Mouse (Mus musculus) hindbrain, embryonic 14.5 days (tissue): ENCODE data around the gene Gp1ba. TPM values are rescaled to one million over a fixed set of nuclear protein-coding genes. Genes with fewer than 3 reads are reported as not detected.
A peak's percentile ranks its signal among the peaks of the same experiment; 100 is the strongest.

Experiments used
- ATAC-seq: fragments of 200-750 bp; cut with Nextera tagmentation; 2 replicates; pipeline ENCODE4 v1.8.0; 2017; ENCODE audit warnings: moderate number of reproducible peaks, mild to moderate bottlenecking, moderate TSS enrichment, moderate library complexity; ENCODE audit not compliant: low FRiP score
- DNase-seq: peaks from one replicate; pipeline ENCODE4 v3.0.0-alpha.2; 2015; ENCODE audit warnings: low spot score
- H3K27ac ChIP-seq: fragments of 300-500 bp; sonication (generic); 2 replicates; pipeline ENCODE4 v1.5.1; 2014; ENCODE audit warnings: mild to moderate bottlenecking, moderate library complexity
- H3K27me3 ChIP-seq: fragments of 300-500 bp; sonication (generic); 2 replicates; pipeline ENCODE4 v1.6.1; 2014; ENCODE audit warnings: mild to moderate bottlenecking, low read length, mixed read lengths; ENCODE audit not compliant: control insufficient read depth, insufficient read depth
- H3K36me3 ChIP-seq: fragments of 300-500 bp; sonication (generic); replicated peaks from 2 replicates; pipeline ENCODE4 v1.6.1; 2014; ENCODE audit not compliant: control insufficient read depth, insufficient read depth
- H3K4me1 ChIP-seq: fragments of 300-500 bp; sonication (generic); replicated peaks from 2 replicates; pipeline ENCODE4 v1.6.1; 2014; ENCODE audit warnings: antibody characterized with exemption, low read length, mixed read lengths; ENCODE audit not compliant: control insufficient read depth, insufficient read depth
- H3K4me2 ChIP-seq: fragments of 300-500 bp; sonication (generic); replicated peaks from 2 replicates; pipeline ENCODE4 v1.6.1; 2014; ENCODE audit warnings: mild to moderate bottlenecking, moderate library complexity
- H3K4me3 ChIP-seq: fragments of 300-500 bp; sonication (generic); replicated peaks from 2 replicates; pipeline ENCODE4 v1.5.1; 2014; ENCODE audit warnings: mild to moderate bottlenecking, low read length
- H3K9ac ChIP-seq: fragments of 300-500 bp; sonication (generic); 2 replicates; pipeline ENCODE4 v1.6.1; 2014
- H3K9me3 ChIP-seq: fragments of 300-500 bp; sonication (generic); 2 replicates; pipeline ENCODE4 v1.6.1; 2016; ENCODE audit warnings: low read length; ENCODE audit not compliant: control insufficient read depth
- WGBS: fragments of 180-500 bp; shearing (Covaris S2); extraction: QIAGEN DNeasy Blood & Tissue Kit; methylation state at CpG from one replicate; pipeline ENCODE4 v1.1.7; 2014; 5-methylcytosine and 5-hydroxymethylcytosine counted together
- polyA plus RNA-seq: library from polyadenylated mRNA; unstranded; fragments of >200 nt; fragmentation: Nextera tagmentation; extraction: Ambion mirVana; gene quantifications from 2 replicates; pipeline ENCODE4 v1.2.1, GENCODE M21; 2014

The Gp1ba gene
- polyA plus RNA-seq, 1 experiment from 2014 or later: 0.43 TPM

DNA sequence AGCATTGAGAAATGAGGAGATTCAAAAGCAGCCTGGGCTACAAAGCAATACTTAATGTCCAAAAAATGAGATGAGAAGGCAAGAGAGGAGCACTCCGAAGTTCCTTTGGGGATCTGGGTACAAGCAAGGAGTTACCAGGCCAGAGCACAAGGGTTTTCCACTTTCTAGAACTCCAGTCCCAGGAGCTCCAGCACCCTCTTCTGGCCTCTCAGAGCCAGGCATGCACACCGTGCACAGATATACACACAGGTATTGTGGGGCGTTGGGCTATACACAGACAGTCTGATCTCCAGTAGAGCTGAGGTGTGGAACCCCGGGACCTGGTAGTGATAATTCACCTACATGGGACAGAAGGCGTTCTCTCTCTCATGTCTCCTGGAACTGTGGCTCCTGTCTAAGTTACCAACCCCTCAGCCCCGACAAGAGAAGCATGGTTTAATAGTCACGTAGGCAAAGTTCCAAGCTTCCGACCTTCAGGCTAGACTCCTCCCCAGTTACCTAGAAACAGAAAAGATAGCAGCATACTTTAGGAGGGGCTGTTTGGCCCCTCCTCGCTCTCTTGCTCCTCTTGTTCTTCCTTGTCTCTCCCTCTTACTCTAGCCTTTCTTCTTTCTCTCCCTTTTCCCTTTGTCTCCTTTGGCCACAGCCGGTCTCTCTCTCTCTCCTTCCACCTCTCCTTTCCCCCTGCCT lies 15.7 kb upstream of the Gp1ba start:
- Histone ChIP-seq H3K9me3 (no peaks in the 10 kb centered on the region), H3K27ac (no peak overlapping the region), H3K27me3 (no peaks in the 10 kb centered on the region), H3K36me3 (no peaks in the 10 kb centered on the region), H3K4me3 (no peak overlapping the region), H3K9ac (no peak overlapping the region), H3K4me1 (no peaks in the 10 kb centered on the region), H3K4me2 (no peak overlapping the region)
- ATAC-seq: no peak
- WGBS: 84% methylated on average over 10 of the region's 10 CpGs
- no peak for DNase-seq

DNA sequence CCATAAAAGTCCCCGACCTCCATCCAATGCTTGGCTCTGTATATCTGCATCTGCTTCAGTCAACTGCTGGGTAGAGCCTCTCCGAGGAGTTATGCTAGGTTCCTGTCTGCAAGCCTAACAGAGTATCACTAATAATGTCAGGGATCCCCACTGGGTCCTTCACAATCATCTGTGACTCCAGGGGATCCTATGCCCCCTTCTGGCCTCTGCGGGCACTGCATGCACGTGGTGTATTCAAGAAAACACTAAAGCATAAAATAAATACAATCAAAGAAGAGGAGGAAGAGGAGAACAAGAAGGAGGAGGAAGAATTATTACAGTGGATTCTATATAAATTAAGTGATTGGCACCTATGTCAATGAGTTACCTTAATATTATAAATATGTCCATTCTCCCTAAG lies 13.4 kb upstream of the Gp1ba start:
- 47% methylated on average over 4 of the region's 4 CpGs for WGBS
- Histone ChIP-seq H3K27ac (no peak overlapping the region), H3K4me3 (no peak overlapping the region), H3K36me3 (no peaks in the 10 kb centered on the region), H3K9ac (no peak overlapping the region), H3K27me3 (no peaks in the 10 kb centered on the region), H3K4me1 (no peaks in the 10 kb centered on the region), H3K4me2 (no peak overlapping the region), H3K9me3 (no peaks in the 10 kb centered on the region)
- ATAC-seq (no peak), DNase-seq (peak; percentile 65)

DNA sequence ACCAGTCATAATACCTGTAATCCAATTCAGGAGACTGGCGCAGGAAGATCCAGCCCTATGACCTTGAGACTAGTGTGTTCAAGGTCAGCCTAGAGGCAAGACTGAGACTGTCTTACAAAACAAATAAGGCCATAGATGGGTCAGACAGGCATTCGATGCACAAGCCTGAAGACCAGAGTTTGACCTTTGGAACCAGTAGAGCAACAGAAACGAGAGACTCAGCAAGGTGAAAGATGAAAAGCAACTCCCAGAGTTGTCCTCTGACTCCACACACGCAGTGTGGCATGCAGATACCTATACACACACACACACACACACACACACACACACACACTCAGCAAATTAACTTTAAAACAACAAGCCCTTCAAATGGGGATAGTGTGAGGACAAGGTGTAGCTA lies 12.0 kb upstream of the Gp1ba start:
- H3K4me3 ChIP-seq: no peak overlapping the region
- H3K4me1 ChIP-seq: no peaks in the 10 kb centered on the region
- no peaks in the 10 kb centered on the region for H3K36me3 ChIP-seq
- H3K27ac ChIP-seq: no peak overlapping the region
- WGBS: 73% methylated on average over 4 of the region's 4 CpGs
- H3K27me3 ChIP-seq: no peaks in the 10 kb centered on the region
- DNase-seq (no peak), ATAC-seq (no peak)
- H3K9me3 ChIP-seq: no peaks in the 10 kb centered on the region
- H3K4me2 ChIP-seq: no peak overlapping the region
- H3K9ac ChIP-seq: no peak overlapping the region

DNA sequence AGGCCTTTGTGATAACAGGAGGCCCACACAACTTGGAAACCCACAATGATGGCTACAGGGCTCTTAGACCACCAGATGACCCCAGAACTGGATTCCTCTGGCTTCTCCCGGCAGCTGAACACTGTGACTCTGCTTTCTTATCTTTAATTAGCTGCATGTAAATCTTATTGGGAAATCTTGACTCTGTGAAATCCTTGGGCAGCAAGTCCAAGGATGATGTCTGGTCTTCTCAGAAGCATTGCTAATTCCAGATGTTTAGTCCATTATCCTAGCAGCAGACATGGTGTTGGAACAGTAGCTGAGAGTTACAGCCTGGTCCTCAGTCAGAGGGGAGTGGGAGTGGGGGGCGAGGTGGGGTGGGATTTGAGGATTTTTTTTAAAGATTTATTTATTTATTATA lies 10.5 kb upstream of the Gp1ba start:
- H3K4me2 ChIP-seq: no peak overlapping the region
- H3K9me3 ChIP-seq: no peaks in the 10 kb centered on the region
- no peaks in the 10 kb centered on the region for H3K27me3 ChIP-seq
- WGBS: 81% methylated on average over 2 of the region's 2 CpGs
- no peak overlapping the region for H3K4me3 ChIP-seq
- ATAC-seq (no peak), DNase-seq (no peak)
- no peak overlapping the region for H3K27ac ChIP-seq
- H3K36me3 ChIP-seq: no peaks in the 10 kb centered on the region
- no peaks in the 10 kb centered on the region for H3K4me1 ChIP-seq
- no peak overlapping the region for H3K9ac ChIP-seq

DNA sequence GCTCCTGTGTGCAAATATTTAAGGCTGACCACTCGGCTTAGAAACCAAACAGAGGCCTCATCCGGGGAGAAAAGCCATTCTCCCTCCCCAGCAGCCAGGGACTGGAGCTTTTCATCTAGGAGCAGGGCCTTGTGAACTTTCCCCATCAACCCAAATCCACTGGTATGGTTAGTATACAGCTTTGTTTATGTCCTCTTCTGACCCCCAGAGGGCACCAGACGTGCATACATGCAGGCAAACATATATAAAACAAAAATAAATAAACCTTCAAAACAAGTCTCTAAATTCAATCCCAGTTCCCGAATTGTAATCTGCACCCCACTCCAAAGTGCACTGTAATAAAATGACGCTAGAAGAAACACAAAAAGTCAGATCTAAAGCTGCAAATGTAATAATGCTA lies 9.4 kb upstream of the Gp1ba start:
- Histone ChIP-seq H3K27ac (no peak overlapping the region), H3K4me2 (no peak overlapping the region), H3K4me1 (no peaks in the 10 kb centered on the region), H3K36me3 (no peaks in the 10 kb centered on the region), H3K9me3 (no peaks in the 10 kb centered on the region), H3K27me3 (no peaks in the 10 kb centered on the region), H3K9ac (no peak overlapping the region), H3K4me3 (no peak overlapping the region)
- DNase-seq (no peak), ATAC-seq (no peak)
- 59% methylated on average over 5 of the region's 5 CpGs for WGBS

DNA sequence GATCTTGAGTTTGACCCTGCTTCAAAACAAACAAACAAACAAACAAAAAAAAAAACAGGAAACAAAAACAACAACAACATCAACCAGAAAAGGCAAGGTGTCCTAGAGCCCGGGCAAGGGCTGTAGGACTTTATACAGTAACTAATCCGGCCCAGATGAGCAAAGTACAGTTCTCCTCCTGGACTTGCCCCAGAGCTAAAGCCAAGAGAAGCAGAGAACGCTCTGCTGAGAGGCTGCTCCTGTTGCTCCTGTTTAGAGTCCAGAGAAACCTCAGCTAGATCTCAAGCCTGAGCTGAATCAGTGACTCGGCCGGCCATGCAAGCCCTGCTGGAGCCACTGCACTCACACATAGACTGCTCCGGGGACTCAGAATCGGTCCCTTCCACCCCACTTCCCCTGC lies 8.8 kb upstream of the Gp1ba start:
- no peaks in the 10 kb centered on the region for H3K36me3 ChIP-seq
- H3K27me3 ChIP-seq: no peaks in the 10 kb centered on the region
- H3K4me3 ChIP-seq: no peak overlapping the region
- H3K4me2 ChIP-seq: no peak overlapping the region
- ATAC-seq (no peak), DNase-seq (no peak)
- no peak overlapping the region for H3K9ac ChIP-seq
- WGBS: 78% methylated on average over 7 of the region's 7 CpGs
- no peaks in the 10 kb centered on the region for H3K9me3 ChIP-seq
- no peaks in the 10 kb centered on the region for H3K4me1 ChIP-seq
- H3K27ac ChIP-seq: no peak overlapping the region

DNA sequence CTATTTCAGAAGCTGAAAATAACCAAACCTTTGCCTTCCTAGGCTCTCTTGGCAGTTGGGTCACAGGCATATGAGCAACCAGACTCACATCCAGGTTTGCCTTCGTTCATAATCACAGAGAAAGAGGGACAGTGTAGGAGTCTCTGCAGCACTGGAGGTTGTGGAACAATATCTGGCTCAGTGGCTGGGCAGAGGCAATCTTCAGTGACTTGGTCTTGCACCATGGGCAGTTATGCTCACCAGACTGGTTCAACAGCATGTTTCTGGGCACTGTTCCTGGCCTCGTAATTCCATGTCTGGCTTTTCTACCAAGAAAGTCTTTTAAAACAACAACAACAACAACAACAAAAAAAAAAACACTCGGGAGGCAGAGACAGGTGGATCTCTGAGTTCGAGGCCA lies 3.3 kb upstream of the Gp1ba start:
- Histone ChIP-seq H3K9ac (no peak overlapping the region), H3K4me2 (no peak overlapping the region), H3K4me1 (no peaks in the 10 kb centered on the region), H3K27me3 (no peaks in the 10 kb centered on the region), H3K36me3 (no peaks in the 10 kb centered on the region), H3K9me3 (no peaks in the 10 kb centered on the region), H3K27ac (no peak overlapping the region), H3K4me3 (no peak overlapping the region)
- ATAC-seq: no peak
- 86% methylated on average over 4 of the region's 4 CpGs for WGBS
- DNase-seq: no peak

DNA sequence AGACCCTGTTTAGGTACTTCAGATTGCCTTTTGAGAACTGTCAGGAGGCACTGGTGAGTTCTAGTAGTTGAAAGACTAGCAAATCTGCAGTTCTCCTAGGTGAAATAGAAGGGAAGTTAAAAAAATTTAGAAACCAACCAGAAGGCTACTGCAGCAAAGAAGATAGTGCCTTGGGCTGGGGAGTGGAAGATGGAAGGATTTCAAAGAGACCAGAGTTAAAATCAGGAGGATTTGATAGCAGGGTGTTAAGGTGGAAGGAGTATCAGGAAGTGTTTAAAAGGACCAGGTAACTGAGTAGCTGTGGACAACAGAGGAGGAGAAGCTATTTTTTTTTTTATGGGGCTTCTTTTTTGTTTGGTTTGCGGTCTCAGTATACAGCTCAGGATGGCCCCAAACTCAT lies 1.2 kb upstream of the Gp1ba start:
- DNase-seq (no peak), ATAC-seq (no peak)
- no peak overlapping the region for H3K4me3 ChIP-seq
- no peak overlapping the region for H3K4me2 ChIP-seq
- 100% methylated on average over 1 of the region's 1 CpGs for WGBS
- no peak overlapping the region for H3K9ac ChIP-seq
- no peaks in the 10 kb centered on the region for H3K27me3 ChIP-seq
- H3K27ac ChIP-seq: no peak overlapping the region
- H3K36me3 ChIP-seq: peaks cover 3% of the 10 kb centered on the region; the same call in 1 of the 2 replicates
- no peaks in the 10 kb centered on the region for H3K4me1 ChIP-seq
- no peaks in the 10 kb centered on the region for H3K9me3 ChIP-seq

DNA sequence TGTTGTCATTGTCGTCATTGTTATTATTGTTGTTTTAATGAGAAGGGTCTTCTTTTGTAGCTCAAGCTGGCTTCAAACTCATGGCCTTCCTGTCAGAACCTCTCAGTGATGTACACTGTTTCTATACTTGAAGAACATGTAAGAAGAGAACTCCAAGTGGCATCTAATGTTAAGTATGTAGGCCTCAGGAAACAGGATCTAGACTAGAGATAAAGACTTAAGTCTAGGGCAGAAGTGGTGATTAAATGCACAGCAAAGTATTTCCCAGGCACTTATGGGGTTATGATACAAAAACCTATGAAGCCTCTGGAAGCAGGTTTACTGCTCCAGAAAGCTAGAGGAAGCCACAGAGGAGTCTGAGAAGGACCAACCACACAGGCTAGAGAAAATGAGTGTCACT lies 629 bp upstream of the Gp1ba start:
- DNase-seq: no peak
- no peak for ATAC-seq
- no peak overlapping the region for H3K9ac ChIP-seq
- no peak overlapping the region for H3K4me2 ChIP-seq
- H3K9me3 ChIP-seq: no peaks in the 10 kb centered on the region
- WGBS: 95% methylated on average over 1 of the region's 1 CpGs
- H3K27me3 ChIP-seq: no peaks in the 10 kb centered on the region
- H3K4me1 ChIP-seq: no peaks in the 10 kb centered on the region
- H3K27ac ChIP-seq: no peak overlapping the region
- no peak overlapping the region for H3K4me3 ChIP-seq
- peaks cover 8% of the 10 kb centered on the region; the same call in 1 of the 2 replicates for H3K36me3 ChIP-seq

DNA sequence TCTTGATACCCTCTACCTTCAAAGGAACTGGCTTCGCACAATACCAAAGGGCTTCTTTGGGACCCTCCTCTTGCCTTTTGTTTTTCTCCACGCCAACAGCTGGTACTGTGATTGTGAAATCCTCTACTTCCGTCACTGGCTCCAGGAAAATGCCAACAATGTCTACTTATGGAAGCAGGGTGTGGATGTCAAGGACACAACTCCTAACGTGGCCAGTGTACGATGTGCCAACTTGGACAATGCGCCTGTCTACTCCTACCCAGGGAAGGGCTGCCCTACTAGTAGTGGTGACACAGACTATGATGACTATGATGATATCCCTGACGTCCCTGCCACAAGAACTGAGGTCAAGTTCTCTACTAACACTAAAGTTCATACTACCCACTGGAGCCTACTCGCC lies 1.1 kb downstream of the Gp1ba start:
- H3K9me3 ChIP-seq: no peaks in the 10 kb centered on the region
- no peak overlapping the region for H3K9ac ChIP-seq
- 81% methylated on average over 8 of the region's 8 CpGs for WGBS
- no peak overlapping the region for H3K4me2 ChIP-seq
- no peaks in the 10 kb centered on the region for H3K27me3 ChIP-seq
- no peak overlapping the region for H3K27ac ChIP-seq
- H3K4me1 ChIP-seq: no peaks in the 10 kb centered on the region; the same call in 1 of the 2 replicates
- ATAC-seq: no peak
- H3K36me3 ChIP-seq: peaks cover 24% of the 10 kb centered on the region
- no peak overlapping the region for H3K4me3 ChIP-seq
- DNase-seq: no peak
